Mouse (Mus musculus) midbrain, embryonic 11.5 days (tissue): Measurements from ENCODE around the gene R3hdml. TPM values are rescaled to one million over a fixed set of nuclear protein-coding genes. Genes with fewer than 3 reads are reported as not detected.

Source experiments
- ATAC-seq: fragments of 200-750 bp; cut with Nextera tagmentation; 2 replicates; pipeline ENCODE4 v1.8.0; 2017; ENCODE audit warnings: moderate TSS enrichment, moderate library complexity; ENCODE audit not compliant: low FRiP score
- DNase-seq: peaks from one replicate; pipeline ENCODE4 v3.0.0; 2015; ENCODE audit warnings: low spot score; ENCODE audit errors: missing footprints
- H3K27ac ChIP-seq: fragments of 300-500 bp; sonication (generic); 2 replicates; pipeline ENCODE4 v1.5.1; 2014; ENCODE audit warnings: low read depth, low read length
- H3K27me3 ChIP-seq: fragments of 300-500 bp; sonication (generic); 2 replicates; pipeline ENCODE4 v1.6.1; 2014; ENCODE audit warnings: mild to moderate bottlenecking, low read length, moderate library complexity, mixed read lengths; ENCODE audit not compliant: control insufficient read depth, insufficient read depth
- H3K36me3 ChIP-seq: fragments of 300-500 bp; sonication (generic); 2 replicates; pipeline ENCODE4 v1.6.1; 2014; ENCODE audit warnings: mild to moderate bottlenecking, low read length, moderate library complexity, mixed read lengths; ENCODE audit not compliant: control insufficient read depth, insufficient read depth
- H3K4me1 ChIP-seq: fragments of 300-500 bp; sonication (generic); 2 replicates; pipeline ENCODE4 v1.6.1; 2014; ENCODE audit warnings: low read length; ENCODE audit not compliant: control insufficient read depth, insufficient read depth
- H3K4me2 ChIP-seq: fragments of 300-500 bp; sonication (generic); 2 replicates; pipeline ENCODE4 v1.6.1; 2014; ENCODE audit warnings: mild to moderate bottlenecking, moderate library complexity
- H3K4me3 ChIP-seq: fragments of 300-500 bp; sonication (generic); 2 replicates; pipeline ENCODE4 v1.5.1; 2014; ENCODE audit warnings: low read depth, low read length
- H3K9ac ChIP-seq: fragments of 300-500 bp; sonication (generic); 2 replicates; pipeline ENCODE4 v1.6.1; 2014; ENCODE audit warnings: low read length
- H3K9me3 ChIP-seq: fragments of 300-500 bp; sonication (generic); 2 replicates; pipeline ENCODE4 v1.6.1; 2016; ENCODE audit warnings: low read length; ENCODE audit not compliant: control insufficient read depth
- WGBS: fragments of 180-500 bp; shearing (Covaris S2); extraction: QIAGEN DNeasy Blood & Tissue Kit; methylation state at CpG from one replicate; pipeline ENCODE4 v1.1.7; 2014; 5-methylcytosine and 5-hydroxymethylcytosine counted together
- polyA plus RNA-seq: library from polyadenylated mRNA; unstranded; fragments of >200 nt; fragmentation: Nextera tagmentation; extraction: Ambion mirVana; gene quantifications from 2 replicates; pipeline ENCODE4 v1.2.1, GENCODE M21; 2014

The R3hdml gene
- polyA plus RNA-seq, 1 experiment from 2014 or later: not detected

DNA sequence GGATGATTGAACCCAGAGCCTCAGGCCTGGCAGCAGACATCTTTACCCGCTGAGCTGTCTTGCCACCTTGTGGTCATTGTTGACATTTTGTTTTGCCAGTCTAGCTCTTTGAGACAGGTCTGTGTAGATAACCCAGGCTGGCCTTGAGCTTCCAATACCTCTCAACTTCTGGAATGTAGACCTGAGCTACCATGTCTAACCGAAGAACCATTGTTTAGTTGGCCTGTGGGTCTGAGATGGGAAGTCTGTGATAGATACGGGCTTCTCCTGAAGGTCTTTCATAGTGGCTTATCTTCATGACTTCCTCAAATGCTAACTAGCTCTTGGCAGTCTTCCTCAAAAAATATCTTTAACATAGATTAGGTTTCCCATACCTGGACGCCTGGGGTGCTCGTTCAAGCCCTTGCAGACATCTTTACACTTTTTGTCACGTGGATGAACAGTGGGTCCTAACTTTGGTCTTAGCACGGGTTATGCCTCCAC, 33.7 kb downstream of the R3hdml start:
- Histone ChIP-seq H3K4me1 (no peaks in the 10 kb centered on the region), H3K36me3 (no peaks in the 10 kb centered on the region), H3K27ac (no peak overlapping the region), H3K9me3 (no peaks in the 10 kb centered on the region), H3K27me3 (no peaks in the 10 kb centered on the region), H3K4me2 (no peak overlapping the region), H3K9ac (no peak overlapping the region), H3K4me3 (no peak overlapping the region)
- DNase-seq: no peak
- 88% methylated on average over 7 of the region's 7 CpGs for WGBS
- ATAC-seq: no peak

DNA sequence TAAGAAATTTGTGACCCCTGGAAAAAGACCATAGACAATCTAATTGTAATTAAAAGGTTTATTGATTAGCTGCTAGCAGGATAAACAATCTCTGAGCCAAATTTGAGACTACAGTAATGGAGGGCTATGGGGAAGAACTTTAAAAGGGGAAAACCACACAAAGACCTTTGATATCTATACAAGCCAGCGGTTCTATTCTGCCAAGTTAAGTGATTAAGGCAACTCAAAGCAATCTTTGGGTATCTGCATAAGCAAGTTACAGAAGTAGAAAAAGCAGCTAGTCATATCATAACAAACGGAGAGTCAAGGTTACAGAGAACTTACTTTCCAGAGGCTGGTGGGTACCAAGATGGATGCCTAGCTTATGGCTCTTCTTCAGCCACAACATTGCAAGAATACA, 35.4 kb downstream of the R3hdml start:
- no peak overlapping the region for H3K4me2 ChIP-seq
- DNase-seq: no peak
- 83% methylated on average over 2 of the region's 2 CpGs for WGBS
- H3K36me3 ChIP-seq: no peaks in the 10 kb centered on the region
- H3K9ac ChIP-seq: no peak overlapping the region
- no peaks in the 10 kb centered on the region for H3K4me1 ChIP-seq
- H3K9me3 ChIP-seq: no peaks in the 10 kb centered on the region
- ATAC-seq: no peak
- no peaks in the 10 kb centered on the region for H3K27me3 ChIP-seq
- no peak overlapping the region for H3K4me3 ChIP-seq
- no peak overlapping the region for H3K27ac ChIP-seq

DNA sequence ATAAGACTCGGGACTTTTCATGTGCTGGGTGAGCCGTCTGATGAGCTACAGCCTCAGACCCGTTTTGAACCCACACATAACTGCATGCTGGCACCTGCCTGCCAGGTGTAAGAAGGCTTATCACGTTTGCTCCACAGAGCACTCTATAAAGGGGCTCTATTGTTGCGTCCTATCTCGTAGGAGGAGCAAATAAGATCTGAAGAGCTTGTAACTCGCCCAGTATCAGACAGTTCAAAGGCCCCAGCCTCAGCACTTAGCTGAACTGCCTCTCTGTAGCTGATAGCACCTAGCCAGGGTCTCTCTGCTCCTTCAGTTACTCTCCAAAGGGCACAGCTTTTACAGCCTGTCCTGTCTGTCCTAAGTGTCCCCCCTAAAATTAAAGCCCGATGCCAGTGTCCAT, 38.3 kb downstream of the R3hdml start:
- Histone ChIP-seq H3K9me3 (no peaks in the 10 kb centered on the region), H3K9ac (no peak overlapping the region)

DNA sequence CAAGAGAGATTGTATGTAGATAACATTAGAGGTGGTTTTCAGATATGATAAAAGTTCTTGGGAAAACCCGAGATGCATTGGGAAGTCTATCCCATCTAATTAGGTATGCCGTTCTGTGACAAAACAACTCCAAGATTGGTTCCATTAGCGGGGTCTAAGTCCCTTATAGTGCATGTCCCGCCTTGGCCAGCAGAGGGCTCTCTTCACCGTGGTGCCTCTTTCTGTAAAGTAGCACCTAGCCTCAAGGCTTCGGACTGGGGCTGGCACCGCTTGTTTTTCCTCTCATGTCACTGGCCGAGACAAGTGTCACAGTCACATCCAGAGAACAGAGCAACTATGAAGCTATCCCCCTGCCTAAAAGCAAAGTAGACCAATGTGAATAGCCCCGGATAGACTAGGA, 39.8 kb downstream of the R3hdml start:
- Histone ChIP-seq H3K27ac (no peak overlapping the region), H3K4me3 (no peak overlapping the region), H3K27me3 (no peaks in the 10 kb centered on the region), H3K9ac (no peak overlapping the region), H3K4me1 (peaks cover 6% of the 10 kb centered on the region; the same call in 1 of the 2 replicates), H3K9me3 (no peaks in the 10 kb centered on the region), H3K36me3 (no peaks in the 10 kb centered on the region), H3K4me2 (no peak overlapping the region)
- DNase-seq (peak; percentile 97), ATAC-seq (no peak)
- 19% methylated on average over 9 of the region's 9 CpGs for WGBS

More for the DNA sequence above, 38.3 kb downstream of the R3hdml start:
- no peaks in the 10 kb centered on the region for H3K27me3 ChIP-seq
- ATAC-seq (no peak), DNase-seq (no peak)
- H3K4me2 ChIP-seq: no peak overlapping the region
- H3K4me3 ChIP-seq: no peak overlapping the region
- no peaks in the 10 kb centered on the region for H3K36me3 ChIP-seq
- H3K27ac ChIP-seq: no peak overlapping the region
- WGBS: 73% methylated on average over 8 of the region's 8 CpGs
- 0 out of 2 replicates have a peak, but pooled peaks cover 3% of the 10 kb centered on the region for H3K4me1 ChIP-seq

DNA sequence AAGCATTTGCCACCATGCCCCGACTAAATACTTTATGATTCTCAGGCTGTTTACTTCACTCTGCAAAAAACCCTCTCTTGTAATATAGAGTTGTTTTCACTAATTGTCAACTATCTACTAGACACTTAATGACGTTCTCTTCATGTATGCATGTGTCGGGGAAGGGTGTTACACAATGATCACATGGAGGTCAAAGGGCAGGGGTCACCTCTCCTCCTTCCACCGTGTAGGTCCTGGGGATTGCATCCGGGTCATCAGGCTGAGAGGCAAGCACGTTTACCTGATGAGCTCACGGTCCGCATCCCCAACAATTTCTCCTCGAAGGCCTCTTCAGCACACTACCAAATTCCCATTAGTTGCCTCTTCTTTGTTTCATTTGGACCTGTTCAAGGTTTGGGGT, 41.1 kb downstream of the R3hdml start:
- Histone ChIP-seq H3K4me1 (peaks cover 6% of the 10 kb centered on the region; the same call in 1 of the 2 replicates), H3K4me2 (no peak overlapping the region), H3K9me3 (no peaks in the 10 kb centered on the region), H3K9ac (no peak overlapping the region), H3K27me3 (no peaks in the 10 kb centered on the region), H3K4me3 (no peak overlapping the region), H3K27ac (no peak overlapping the region), H3K36me3 (no peaks in the 10 kb centered on the region)
- DNase-seq (no peak), ATAC-seq (no peak)
- WGBS: 83% methylated on average over 9 of the region's 9 CpGs

DNA sequence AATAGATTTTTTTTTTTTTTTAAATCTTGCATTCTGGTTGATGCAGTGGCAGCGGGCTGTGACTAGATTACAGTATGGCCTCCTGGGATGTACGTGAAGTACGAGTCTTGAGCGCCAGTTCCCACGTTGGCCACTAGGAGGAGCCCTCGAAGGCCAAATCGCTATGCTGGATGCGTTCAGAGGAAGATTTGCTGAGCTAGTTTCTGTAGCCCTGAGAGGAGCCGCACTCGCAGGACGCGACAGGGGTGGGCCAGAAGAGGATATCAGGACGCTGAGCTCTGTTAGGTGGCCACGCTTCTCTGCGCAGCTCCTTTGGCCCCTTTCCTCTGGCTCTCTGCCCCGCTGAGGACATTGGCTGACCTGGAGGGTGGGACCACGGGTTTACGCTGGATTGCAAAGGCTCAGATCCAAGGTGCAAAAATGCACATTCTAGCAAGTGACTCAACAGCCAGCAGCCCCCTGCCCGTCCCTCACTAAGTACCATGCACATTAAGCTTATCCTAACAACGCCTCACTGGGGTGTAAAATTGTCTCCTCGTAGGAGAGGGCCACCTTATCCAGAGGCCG, 42.9 kb downstream of the R3hdml start:
- Histone ChIP-seq H3K9ac (peak overlapping the region; percentile 54), H3K27me3 (no peaks in the 10 kb centered on the region), H3K9me3 (no peaks in the 10 kb centered on the region), H3K4me2 (peak overlapping the region; percentile 54), H3K4me3 (peak overlapping the region; percentile 17; the same call in 1 of the 2 replicates), H3K27ac (no peak overlapping the region), H3K36me3 (no peaks in the 10 kb centered on the region), H3K4me1 (peaks cover 6% of the 10 kb centered on the region; the same call in 1 of the 2 replicates)
- WGBS: 14% methylated on average over 22 of the region's 22 CpGs
- ATAC-seq (peak; percentile 75), DNase-seq (peak; percentile 100)

DNA sequence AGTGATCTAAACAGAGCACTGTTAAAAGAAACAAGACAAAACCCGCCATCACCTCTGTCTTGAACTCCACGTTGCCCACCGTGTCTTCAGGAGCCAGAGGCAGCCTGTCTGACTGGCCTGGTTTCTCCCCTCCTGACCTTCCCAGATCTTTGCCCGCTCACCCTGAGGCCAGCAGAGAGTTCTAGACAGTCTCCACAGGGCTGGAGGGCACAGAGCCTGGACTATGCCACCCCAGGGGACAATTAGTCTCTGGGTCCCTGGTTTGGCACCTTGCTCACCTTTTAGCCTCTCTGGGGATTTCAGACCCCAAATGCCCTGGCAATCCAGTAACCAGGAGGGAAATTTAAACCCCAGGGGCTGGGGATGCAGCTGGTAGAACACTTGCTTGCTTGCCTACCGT, 45.3 kb downstream of the R3hdml start:
- ATAC-seq: no peak
- no peak overlapping the region for H3K4me2 ChIP-seq
- H3K27me3 ChIP-seq: no peaks in the 10 kb centered on the region
- peaks cover 6% of the 10 kb centered on the region; the same call in 1 of the 2 replicates for H3K4me1 ChIP-seq
- no peak overlapping the region for H3K9ac ChIP-seq
- H3K9me3 ChIP-seq: no peaks in the 10 kb centered on the region
- no peak for DNase-seq
- H3K4me3 ChIP-seq: no peak overlapping the region
- H3K36me3 ChIP-seq: no peaks in the 10 kb centered on the region
- H3K27ac ChIP-seq: no peak overlapping the region
- 86% methylated on average over 5 of the region's 5 CpGs for WGBS

DNA sequence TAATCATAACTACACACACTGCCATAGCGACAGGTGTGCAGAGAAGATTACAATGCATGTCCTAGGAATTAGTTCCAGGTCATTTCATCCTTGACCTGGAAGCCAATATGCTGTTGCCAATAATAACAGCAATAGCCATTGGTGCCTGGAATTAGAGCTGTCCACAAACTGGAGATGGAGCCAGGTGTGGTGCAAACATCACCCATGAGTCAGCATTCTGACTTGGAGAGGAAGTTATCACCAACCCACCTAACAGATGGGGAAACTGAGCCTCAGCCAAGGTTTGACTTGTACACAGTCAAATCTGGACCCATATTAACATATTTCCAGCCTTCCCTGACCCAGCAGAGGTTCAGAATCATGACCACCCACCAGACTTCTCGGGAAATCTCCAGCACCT, 46.3 kb downstream of the R3hdml start:
- no peak overlapping the region for H3K4me3 ChIP-seq
- WGBS: 71% methylated on average over 2 of the region's 2 CpGs
- no peaks in the 10 kb centered on the region for H3K9me3 ChIP-seq
- no peak overlapping the region for H3K9ac ChIP-seq
- H3K4me1 ChIP-seq: peaks cover 6% of the 10 kb centered on the region; the same call in 1 of the 2 replicates
- no peak overlapping the region for H3K27ac ChIP-seq
- no peaks in the 10 kb centered on the region for H3K27me3 ChIP-seq
- DNase-seq (no peak), ATAC-seq (no peak)
- H3K4me2 ChIP-seq: no peak overlapping the region
- no peaks in the 10 kb centered on the region for H3K36me3 ChIP-seq

DNA sequence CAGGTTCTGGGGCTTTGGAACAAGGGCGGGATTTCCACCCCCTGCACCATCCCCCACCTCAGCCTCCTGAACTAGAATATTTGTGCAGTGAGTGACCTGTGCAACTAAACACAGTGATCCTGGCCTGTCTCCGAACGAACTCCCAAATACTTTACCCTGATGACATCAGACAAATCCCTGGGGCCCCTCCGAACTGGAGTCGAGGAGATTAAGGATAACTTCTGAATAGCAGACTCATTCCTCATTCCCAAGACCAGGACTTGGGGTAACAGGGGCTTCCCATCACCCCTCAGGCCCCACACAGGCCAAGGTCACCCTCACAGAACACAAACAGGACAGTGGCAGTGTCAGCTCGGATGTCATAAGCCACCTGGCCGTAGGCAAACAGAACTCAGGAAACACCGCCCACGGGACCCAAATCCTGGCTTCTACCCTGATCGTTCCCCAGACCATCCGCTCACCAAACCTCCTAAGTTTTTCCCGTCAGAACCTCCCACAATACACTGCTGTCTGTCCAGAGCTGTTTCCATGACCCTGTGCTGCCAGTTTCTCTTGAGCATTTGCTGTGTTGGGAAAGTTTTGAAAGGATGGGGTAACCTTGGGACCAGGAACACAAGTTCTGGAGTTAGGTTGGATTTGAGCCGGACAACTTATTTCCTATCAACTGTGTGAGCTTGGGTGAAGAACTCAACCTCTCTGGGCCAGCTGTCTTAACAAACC, 47.4 kb downstream of the R3hdml start:
- H3K4me2 ChIP-seq: no peak overlapping the region
- no peaks in the 10 kb centered on the region for H3K9me3 ChIP-seq
- 75% methylated on average over 13 of the region's 13 CpGs for WGBS
- no peak overlapping the region for H3K9ac ChIP-seq
- no peaks in the 10 kb centered on the region for H3K27me3 ChIP-seq
- no peak overlapping the region for H3K27ac ChIP-seq
- no peak for ATAC-seq
- peaks cover 6% of the 10 kb centered on the region; the same call in 1 of the 2 replicates for H3K4me1 ChIP-seq
- no peak for DNase-seq
- no peaks in the 10 kb centered on the region for H3K36me3 ChIP-seq
- no peak overlapping the region for H3K4me3 ChIP-seq
